Mouse (Mus musculus): ENCODE data around the gene Tspyl1.
"Not testable (repeated sequence)": the region's sequence is repeated elsewhere in the genome, so short reads cannot be mapped to it uniquely, and the experiment has no call there.

The Tspyl1 gene

DNA sequence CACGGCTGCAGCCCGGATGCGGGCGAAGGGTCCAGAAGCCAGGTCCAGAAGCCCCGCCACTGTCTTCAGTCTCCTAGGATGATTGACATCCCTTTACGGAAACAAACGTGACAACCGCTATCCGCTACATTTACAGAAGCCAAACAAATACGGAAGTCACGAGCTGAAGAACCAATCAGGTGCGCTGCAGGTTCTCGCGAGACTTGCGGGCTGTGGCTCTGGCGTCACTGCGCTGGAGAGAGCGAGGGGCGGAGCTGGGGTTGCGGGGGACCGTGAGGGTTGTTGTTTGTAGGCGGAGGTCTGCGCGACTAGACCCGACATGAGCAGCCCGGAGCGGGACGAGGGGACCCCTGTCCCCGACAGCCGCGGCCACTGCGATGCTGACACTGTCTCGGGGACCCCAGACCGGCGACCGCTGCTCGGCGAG, at the start of gene Tspyl1:
Tspyl1 (plus strand) TSS at position 229 of the 427 bp plus-strand sequence.
- peak; percentile 98 for DNase-seq (ENCODE audit: low spot score)

DNA sequence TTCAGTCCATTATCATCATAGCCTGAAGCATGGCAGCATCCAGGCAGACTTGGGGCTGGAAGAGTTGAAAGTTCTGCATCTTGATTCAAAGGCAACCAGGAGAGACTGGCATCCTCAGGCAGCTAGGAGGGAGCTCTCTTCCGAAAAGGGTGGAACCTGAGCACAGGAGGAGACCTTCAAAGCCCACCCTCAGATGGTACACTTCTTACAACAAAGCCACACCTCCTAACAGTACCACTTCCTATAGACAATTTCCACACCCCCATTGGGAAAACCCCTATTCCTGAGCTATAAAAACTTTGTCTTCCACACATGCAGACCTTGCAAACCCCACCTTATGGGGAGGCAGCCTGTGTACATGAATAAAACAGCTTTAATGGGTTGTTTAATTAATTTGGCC, 48.6 kb upstream of the Tspyl1 start:
- DNase-seq (ENCODE audit: low spot score) = no peak

DNA sequence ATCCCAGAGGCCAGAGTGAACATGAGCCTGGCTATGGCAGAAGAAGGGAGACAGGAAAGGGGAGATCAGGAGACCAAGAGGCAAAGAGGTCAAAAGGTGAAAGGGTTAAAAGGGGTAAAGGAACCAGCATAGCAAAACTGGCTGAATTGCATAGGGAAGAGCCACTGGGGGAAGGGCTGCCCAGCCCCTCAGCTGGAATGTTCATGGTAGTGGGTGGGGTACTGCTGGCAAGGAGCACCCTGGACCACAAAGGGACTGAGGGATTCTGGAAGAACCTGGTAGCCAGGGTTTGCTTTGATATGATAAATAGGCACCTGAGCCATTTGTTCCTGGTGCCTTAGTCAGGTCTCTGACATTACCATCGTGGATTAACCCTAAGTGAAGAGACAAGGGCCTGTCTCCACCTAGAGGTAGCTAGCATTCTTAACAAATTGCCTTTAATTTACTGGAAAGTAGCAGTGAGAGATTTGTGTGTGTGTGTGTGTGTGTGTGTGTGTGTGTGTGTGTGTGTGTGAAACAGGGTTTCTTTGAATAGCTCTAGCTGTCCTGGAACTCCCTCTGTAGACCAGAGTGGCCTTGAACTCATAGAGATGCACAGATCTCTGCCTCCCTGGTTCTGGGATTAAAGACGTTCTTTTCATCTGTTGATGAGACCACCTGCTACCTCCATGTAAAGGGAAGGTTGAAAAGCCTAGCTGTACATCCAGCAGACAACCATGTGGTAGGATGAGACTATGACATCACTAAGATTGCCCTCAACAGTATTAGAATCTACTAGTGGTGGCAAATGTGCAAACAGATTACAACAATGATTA, 47.9 kb upstream of the Tspyl1 start:
- no peak for DNase-seq (ENCODE audit: low spot score)

DNA sequence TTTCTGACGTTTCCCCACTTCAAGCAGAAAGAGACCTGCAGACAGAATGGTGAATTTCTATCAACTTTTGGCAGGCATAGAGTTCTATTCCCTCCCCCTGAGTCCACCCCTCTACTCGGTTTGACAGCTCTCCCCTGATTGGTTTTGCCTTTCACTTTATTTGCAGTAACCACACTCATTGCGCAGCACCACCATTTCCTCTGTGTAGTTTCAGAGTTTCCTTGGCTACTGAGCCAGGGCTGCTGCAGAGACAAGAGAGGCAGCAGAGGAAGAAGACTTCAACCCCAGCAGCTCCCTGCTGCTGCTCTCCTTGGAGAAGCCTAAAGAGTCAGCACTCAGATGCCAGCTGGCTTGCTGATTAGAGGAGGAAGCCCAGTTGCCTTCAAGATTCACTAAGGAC, 46.6 kb upstream of the Tspyl1 start:
- no peak for DNase-seq (ENCODE audit: low spot score)

DNA sequence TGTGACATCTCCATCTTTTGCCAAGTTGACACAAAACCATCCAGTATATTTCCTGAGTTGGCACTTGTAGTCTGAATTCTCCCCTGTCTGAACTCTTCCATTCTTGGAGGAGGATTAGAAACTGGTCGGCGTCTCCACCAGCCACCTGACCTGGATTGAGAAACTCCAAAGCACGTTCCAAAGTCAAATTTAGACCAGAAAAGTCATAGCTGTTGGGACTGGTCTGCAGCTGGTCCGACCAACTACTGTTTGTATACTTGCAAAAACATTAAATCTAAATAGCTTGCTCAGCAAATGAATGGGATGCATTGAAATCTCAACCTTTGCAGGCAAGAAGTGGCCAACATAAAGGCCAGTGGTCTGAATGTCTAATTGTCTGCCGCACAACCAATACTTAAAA, 45.4 kb upstream of the Tspyl1 start:
- no peak for DNase-seq (ENCODE audit: low spot score)

DNA sequence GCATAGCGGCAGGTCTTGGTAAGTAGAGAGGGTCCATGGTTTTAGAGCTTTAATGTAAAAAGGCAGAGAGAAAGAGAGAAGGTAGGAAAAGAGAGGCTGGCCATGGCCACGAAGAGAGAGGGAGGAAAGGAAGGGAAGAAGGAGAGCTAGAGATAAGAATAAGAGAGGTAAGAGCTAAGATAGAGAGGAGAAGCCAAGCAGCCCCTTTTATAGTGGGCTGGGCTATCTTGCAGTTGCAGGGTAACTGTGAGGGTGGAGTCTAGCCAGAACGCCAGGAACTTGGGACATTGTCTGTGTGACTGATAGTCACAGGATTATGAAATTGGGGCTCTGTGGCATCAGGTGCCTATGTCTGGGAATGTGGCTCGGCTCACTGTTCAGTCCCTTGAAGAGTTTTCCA, 43.5 kb upstream of the Tspyl1 start:
- DNase-seq (ENCODE audit: low spot score) = no peak

DNA sequence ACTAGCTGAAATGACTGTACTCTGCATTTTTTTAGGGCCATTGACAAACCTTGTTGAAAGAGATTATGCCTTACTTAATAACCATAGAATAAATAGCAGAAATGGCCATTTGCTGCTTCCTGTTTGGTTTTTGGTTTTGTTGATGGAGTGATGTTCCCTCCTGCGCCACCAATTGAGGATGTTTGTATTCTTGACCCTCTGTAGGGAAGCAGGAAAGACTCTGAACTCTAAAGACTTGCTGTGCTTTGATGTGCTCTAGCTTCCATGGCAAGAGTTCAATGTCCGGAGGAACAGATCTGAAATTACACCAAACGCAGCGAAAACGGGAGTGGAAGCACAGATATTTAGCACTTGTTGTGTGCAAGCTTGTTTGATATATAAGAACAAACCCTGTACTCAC, 37.2 kb upstream of the Tspyl1 start:
- DNase-seq (ENCODE audit: low spot score) = no peak

DNA sequence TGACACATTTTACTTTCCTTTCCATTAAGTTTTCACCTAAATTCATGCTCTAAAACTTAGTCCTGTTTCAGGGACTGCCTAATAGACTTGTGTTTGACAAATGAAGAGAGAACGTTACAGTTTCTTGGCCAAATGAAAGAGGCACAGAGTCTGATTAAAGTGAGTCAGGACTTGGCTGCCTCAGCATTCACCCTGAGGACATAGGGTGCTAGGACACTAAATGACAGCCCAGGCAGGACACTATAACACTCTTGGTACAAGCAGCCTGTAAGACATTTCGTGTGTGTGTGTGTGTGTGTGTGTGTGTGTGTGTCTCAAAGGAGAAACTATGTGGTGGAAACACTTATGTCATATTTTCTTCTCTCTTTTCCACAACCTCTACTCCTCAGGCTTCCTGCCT, 35.9 kb upstream of the Tspyl1 start:
- no peak for DNase-seq (ENCODE audit: low spot score)

DNA sequence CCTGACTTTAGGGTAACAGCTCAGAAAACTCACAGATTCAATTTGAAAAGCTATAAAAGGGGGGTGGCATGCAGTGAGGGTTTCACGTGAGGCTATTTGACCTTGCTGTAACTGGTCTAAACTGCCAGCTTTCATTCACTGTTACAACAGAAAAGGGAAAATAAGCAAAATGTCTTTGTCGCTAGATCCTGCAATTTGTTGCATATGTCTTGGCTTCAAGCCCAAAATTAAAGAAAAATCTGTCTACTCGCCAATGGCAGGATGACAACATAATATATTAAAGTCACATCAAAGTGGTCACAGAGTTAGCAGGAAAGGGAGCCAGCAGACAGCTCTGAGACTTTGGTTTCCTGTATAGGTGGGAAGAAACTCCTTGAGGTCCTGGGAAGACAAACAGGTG, 34.2 kb upstream of the Tspyl1 start:
- no peak for DNase-seq (ENCODE audit: low spot score)

DNA sequence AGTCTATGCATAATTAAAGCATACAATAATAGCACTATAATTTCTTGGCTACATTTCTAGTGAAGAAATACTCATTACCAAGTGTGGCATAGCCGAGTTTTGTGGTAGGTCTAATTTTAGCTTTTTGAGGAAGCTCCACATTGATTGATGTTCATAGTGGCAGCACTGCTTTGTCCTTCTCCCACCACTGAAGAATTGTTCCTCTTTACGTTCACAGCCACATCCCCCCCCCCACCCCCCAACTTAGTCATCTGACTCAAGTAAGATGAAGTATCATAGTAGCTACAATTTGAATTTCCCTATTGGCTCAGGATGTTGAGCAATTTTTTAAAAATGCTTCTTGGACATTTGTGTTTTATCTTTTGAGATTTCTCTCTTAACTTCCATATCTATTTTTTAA, 32.4 kb upstream of the Tspyl1 start:
- DNase-seq (ENCODE audit: low spot score) = no peak

DNA sequence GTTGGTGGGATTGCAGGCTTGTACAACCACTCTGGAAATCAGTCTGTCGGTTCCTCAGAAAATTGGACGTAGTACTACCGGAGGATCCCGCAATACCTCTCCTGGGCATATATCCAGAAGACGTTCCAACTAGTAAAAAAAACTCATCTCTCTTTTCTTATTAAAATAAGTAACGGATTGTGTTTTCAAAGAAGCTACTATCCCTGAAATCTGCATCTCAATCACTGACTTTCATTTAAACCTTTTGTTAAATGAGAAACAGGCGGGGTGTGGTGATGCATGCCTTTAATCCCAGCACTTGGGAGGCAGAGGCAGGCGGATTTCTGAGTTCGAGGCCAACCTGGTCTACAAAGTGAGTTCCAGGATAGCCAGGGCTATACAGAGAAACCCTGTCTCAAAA, 29.2 kb upstream of the Tspyl1 start:
- DNase-seq (ENCODE audit: low spot score) = not testable (repeated sequence)

DNA sequence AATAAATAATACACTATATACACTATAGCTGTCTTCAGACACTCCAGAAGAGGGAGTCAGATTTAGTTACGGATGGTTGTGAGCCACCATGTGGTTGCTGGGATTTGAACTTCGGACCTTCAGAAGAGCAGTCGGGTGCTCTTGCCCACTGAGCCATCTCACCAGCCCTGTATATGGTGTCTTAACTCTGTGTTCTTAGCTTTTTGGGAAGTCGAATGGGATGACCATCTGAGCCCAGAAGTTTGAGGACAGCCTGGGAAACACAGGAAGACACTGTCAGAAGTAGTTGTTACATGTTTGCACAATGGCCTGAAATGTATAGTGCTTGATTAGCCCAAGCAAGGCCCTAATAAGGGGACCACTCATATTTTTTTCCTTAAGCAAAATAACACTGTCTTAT, 16.9 kb upstream of the Tspyl1 start:
- no peak for DNase-seq (ENCODE audit: low spot score)

DNA sequence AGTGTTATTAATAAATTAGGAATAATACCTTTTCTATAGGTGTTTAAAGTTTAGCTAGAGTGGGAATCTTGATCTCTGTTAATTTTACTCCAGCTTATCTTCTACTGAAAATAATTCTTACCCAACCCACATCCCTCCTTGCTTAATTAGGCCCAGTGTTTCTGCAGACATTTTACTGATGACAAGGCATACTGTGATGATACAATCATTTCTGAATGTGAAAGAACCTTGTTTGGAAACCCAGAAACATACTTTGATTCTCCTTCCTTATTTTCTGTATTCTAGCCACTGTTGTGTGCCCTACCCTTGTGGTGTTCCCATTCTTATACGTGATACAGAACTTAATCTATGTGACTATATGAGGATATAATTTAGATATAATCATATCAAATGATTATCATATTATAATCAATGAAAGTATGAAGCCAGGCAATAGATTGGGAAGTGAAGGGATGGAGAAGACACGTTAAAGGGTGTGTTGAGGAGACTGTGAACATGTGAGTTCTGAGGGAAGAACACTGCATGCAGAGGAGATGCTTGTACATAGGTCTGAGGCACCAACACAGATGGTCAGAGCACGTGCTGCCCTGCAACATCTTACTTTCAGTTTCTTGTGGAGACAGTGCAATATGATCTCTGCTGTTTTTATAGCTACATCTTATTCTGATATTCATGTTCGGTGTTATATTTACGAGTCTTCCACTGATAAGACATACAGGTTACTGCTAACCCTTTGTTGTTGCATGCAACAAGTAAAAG, 14.5 kb upstream of the Tspyl1 start:
- no peak for DNase-seq (ENCODE audit: low spot score)

DNA sequence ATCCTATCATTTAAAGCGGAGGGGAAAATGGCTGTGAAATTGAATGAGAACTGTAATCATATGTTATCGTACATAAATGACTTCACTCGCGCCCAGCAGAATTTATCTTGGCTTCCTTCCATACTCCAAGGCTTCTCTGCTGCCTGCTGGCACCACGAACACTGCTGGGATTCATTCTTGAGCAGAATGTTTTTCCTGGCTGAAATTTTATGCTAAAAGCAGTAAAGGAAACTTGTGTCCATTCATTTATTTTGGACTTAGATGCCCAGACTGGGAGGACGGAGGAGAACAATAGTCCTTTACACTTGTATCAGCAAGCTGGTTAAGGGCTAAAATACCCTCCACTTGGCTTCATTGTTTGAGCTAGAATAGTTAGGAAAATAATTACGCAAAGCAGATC, 10.3 kb upstream of the Tspyl1 start:
- DNase-seq (ENCODE audit: low spot score) = peak; percentile 23

DNA sequence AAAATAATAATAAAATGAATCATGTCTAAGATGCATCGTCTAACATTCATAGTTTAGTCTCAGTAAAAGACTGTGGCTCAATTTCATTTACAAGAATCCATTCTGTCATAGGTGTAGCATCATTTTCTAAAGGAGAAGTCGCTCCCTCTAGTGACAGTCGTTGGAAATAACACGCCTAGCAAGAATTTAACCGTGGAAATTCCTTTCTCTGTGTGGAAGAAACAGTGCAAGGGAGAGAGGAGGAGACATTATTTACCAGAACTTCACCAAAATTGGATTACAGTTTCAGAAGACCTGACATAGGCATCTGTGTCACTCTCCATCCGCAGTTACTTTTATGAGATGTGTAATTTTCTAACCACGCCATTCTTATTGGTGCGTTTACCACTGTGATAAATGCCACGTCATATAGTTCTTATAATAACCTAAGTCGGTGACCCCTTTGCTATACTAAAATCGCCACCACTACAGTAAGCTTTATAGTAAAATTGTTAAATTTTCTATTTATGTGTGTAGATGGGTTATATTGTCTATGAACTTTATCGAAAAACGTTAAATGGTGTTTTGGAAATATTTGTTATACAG, 1.3 kb upstream of the Tspyl1 start:
- DNase-seq (ENCODE audit: low spot score) = peak; percentile 74

DNA sequence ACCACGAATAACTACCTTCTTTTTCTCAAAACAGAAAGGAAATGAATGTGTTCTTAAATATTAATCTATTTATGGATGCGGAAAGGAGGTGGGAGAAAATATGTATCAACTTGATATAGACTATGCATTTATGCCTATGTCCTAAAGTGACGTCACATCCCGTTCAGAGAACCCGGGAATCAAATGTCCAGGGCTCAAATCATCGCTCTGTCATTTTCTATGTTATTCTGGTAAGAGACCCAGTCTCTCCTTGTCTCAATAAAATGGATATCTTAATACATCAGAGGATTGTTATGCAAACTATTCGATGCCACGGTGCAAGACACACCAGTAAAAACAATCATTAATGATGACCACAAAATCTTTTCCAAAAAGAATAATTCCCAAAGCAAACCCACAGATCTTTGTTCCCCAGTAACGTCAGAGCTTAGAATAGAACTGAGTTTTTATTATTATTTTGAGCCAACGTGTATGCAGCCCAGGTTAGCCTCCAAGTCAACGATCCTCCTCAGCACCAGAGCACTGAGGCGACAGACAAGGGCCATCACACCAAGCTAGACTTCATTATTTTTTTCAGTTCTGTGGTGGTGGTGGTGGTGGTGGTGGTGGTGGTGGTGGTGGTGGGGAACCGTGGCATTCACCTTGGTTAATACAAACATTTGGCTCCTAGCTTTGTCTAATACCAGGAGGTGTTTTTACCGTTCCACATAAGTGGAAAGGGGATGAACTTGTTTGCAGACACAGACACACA, 604 bp upstream of the Tspyl1 start:
- DNase-seq (ENCODE audit: low spot score) = peak; percentile 11

DNA sequence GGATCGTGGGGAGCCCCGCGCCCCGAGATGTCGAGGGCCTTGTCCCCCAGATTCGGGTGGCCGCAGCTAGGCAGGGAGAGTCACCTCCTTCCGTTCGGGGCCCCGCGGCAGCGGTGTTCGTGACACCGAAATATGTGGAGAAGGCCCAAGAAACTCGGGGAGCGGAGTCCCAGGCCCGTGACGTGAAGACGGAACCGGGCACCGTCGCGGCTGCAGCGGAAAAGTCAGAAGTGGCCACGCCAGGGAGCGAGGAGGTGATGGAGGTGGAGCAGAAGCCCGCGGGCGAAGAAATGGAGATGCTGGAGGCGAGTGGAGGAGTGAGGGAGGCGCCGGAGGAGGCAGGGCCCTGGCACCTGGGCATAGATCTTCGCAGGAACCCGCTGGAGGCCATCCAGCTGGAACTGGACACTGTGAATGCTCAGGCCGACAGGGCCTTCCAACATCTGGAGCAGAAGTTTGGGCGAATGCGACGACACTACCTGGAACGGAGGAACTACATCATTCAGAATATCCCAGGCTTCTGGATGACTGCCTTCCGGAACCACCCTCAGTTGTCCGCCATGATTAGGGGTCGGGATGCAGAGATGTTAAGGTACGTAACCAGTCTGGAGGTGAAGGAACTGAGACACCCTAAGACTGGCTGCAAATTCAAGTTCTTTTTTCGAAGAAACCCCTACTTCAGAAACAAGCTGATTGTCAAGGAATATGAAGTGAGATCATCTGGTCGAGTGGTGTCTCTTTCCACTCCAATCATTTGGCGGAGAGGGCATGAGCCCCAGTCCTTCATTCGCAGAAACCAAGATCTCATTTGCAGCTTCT, 639 bp downstream of the Tspyl1 start:
- peak; percentile 53 for DNase-seq (ENCODE audit: low spot score)

DNA sequence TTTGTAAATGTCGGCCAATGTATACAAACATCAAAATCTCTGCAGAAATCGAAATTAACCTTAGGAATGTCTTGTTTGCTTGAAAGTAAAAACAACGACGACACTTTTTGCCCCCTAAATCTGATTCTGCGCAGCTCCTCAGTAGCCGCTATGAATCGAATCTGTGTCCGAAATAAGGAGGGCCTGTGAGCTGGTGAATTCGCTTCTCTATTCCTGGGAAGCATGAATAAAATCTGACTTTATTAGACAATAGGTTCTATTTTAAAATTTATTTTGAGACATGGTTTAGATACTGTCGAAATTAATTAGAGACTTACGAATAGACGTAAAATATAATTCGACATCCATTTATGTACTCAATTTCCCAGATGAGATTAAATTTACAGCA, 14.9 kb downstream of the Tspyl1 start:
- DNase-seq (ENCODE audit: low spot score) = no peak

DNA sequence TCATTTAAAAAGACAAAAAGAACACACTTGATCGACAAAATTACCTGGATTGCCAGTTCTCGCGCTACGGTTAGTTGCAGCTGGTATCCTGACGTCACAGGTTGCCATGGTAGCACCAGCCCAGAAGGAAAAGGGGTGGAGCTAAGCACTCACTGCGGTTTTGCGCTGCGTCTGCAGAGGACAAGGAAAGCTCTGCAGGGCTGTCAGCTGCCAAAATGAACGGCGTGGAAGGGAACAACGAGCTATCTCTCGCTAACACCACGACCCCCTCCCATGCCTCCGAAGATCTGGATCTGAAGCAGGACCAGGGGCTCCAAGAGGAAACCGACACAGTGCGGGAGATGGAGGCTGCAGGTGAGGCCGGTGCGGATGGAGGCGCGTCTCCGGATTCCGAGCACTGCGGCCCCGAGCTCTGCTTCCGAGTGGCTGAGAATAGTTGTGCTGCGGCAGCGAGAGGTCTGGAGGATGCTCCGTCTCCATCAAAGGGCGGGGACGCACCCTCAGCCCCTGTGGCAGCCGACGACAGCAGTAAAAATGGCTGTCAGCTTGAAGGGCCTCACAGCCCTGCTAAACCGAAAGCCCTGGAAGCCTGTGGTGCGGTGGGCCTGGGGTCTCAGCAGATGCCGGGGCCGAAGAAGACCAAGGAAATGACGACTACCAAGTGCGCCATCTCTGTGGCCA, 15.4 kb downstream of the Tspyl1 start, which contains the start of gene Tspyl4:
Tspyl4 (plus strand) TSS at position 144 of the 681 bp plus-strand sequence.
- DNase-seq (ENCODE audit: low spot score) = peak; percentile 95

DNA sequence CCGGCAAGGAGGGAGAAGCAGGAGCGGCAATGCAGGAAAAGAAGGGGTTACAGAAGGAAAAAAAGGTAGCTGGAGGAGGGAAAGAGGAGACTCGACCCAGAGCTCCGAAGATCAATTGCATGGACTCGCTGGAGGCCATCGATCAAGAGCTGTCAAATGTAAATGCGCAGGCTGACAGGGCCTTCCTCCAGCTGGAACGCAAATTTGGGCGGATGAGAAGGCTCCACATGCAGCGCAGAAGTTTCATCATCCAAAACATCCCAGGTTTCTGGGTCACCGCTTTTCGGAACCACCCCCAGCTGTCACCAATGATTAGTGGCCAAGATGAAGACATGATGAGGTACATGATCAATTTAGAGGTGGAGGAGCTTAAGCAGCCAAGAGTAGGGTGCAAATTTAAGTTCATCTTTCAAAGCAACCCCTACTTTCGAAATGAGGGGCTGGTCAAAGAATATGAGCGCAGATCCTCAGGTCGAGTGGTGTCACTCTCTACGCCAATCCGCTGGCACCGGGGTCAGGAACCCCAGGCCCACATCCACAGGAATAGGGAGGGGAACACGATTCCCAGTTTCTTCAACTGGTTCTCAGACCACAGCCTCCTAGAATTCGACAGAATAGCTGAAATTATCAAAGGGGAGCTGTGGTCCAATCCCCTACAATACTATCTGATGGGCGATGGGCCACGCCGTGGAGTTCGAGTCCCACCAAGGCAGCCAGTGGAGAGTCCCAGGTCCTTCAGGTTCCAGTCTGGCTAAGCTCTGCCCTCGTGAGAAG, 16.2 kb downstream of the Tspyl1 start:
- DNase-seq (ENCODE audit: low spot score) = no peak

All from layer of hippocampus, adult 11-12 months (tissue).